8 mouse cellular contexts compared by ENCODE assay signal in the genomic region with DNA sequence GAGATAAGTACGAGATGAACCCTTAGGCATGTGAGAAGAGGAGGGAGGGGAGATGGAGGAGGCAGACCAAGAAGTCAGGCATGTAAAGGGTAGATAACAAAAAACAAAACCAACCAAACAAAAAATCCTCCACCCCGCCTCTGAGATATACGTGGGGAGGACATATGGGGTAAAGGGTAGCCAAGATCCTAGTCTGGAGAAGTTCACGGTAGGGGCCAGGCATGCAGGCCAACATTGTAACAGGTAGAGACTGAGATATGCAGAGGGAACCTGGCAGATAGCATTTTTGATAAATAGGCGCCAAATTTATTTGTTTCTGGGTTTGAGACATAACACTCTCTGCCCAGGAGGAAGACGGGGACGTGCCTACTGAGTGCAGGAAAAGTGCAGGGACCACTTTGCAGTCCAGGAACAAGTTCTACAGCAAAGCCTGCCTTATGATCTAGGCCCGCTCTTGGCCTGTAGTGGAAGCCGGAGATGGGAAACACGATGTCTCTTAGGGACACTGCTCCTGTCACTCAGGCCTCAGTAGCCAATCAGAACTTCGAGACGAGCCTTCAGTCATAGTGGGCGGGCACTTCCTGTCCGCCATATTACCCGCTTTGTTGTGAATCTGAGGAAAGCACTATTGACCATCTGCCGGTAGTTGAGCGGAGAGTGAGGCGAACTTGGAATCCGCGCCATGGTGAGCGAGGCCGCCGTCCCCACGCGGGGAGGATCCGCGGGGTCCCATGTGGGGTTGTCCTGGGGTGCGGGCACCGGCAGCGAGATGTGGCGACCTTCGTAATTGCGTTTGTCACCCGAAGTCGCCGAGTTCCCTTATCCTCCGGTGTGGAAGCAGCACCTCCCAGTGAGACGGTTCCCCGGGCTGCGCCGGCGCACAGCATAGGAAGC. TPM values are rescaled to one million over a fixed set of nuclear protein-coding genes. Genes with fewer than 3 reads are reported as not detected.
DNase-seq lines count a peak whose midpoint lies in the region; TF ChIP-seq lines count a peak whose summit lies in the region.
"Not testable (repeated sequence)": the region's sequence is repeated elsewhere in the genome, so short reads cannot be mapped to it uniquely, and the experiment has no call there.

A gene (plus strand): TSS at position 626 of the 894 bp plus-strand sequence.

- intact Hi-C loops in left cerebral cortex, adult 2 months (cut with DNase I): not testable (repeated sequence)

- not testable (repeated sequence) for H3K36me3 ChIP-seq in macrophage (ENCODE audit: inconsistent target)

- H3K79me2 ChIP-seq in macrophage (ENCODE audit: inconsistent target): not testable (repeated sequence)

- H3K4me3 ChIP-seq in cortical plate, adult 2 months (ENCODE audit: insufficient read depth, low read length): peak within 1 kb of the TSS; percentile 39
- peak within 1 kb of the TSS; percentile 54 for H3K4me3 ChIP-seq in left cerebral cortex, adult 2 months
- peak within 1 kb of the TSS; percentile 14; the same call in 1 of the 2 replicates for H3K4me3 ChIP-seq in macrophage (ENCODE audit: inconsistent target)

- TF ChIP-seq CTCF in cortical plate, adult 2 months (IDR thresholded peaks at IDR 0.05; ENCODE audit: extremely low read depth, insufficient read depth, low read length); left cerebral cortex, adult 2 months (IDR thresholded peaks at IDR 0.05): not testable (repeated sequence)

- H3K27ac ChIP-seq in cortical plate, adult 2 months (ENCODE audit: insufficient read depth, low read length); macrophage: not testable (repeated sequence)
- H3K27ac ChIP-seq in left cerebral cortex, adult 2 months: peak within 1 kb of the TSS; percentile 82

- H3K4me1 ChIP-seq in cortical plate, adult 2 months (ENCODE audit: control insufficient read depth, insufficient read depth, low read length): not testable (repeated sequence)

- TF ChIP-seq POLR2A in cortical plate, adult 2 months (IDR thresholded peaks at IDR 0.05; ENCODE audit: extremely low read depth, insufficient read depth, low read length): not testable (repeated sequence)

- DNase-seq in ZHBTc4 (ENCODE audit: low read depth, low spot score): peak; percentile 95
- peak; percentile 49 for DNase-seq in gastrocnemius, postnatal 10 days
- peak; percentile 42 for DNase-seq in hindlimb bud, embryonic 11.5 days (ENCODE audit: extremely low spot score, low read depth, low spot score)
- DNase-seq in left cerebral cortex, adult 2 months (ENCODE audit: extremely low spot score in 1 of 2, low spot score in 2 of 2): peak; percentile 68 to 74
- peak; percentile 74 to 83 for DNase-seq in right cerebral cortex, adult 2 months (ENCODE audit: low spot score in 2 of 2)
- DNase-seq in urinary bladder, postnatal 14 days (ENCODE audit: low spot score): peak; percentile 62

- WGBS in macrophage (ENCODE audit: missing documents): 42% methylated on average over 21 of the region's 42 CpGs

RNA-seq across cellular contexts. Expression of the gene that starts here (rescaled TPM):
- polyA plus RNA-seq in cortical plate, adult 2 months (2012; rRNA removed): 1.5 and 1.7 TPM in 2 replicates
- 1 to 10 TPM; 2.3 to 3.3 TPM for total RNA-seq in gastrocnemius, postnatal 10 days (2021)
- total RNA-seq in left cerebral cortex, adult 2 months (2021): 1 to 10 TPM; 7.4 to 8.8 TPM
- 1 to 10 TPM in 9 of 26 experiments, under 1 TPM in 11, not detected in 6; 0.36 to 2.1 (median 0.79) TPM for total RNA-seq in macrophage (2018; cell fraction: chromatin; rRNA removed)
- total RNA-seq in macrophage (2018; cell fraction: cytosol; rRNA removed): under 1 TPM; 0.12 to 0.89 (median 0.47) TPM
- total RNA-seq in macrophage (2018; cell fraction: nucleus; rRNA removed): 1 to 10 TPM in 6 of 26 experiments, under 1 TPM in 15, not detected in 5; 0.28 to 1.5 (median 0.66) TPM
- 0.35 to 0.70 TPM (median 0.36 TPM) in 3 replicates for polyA plus RNA-seq in macrophage (2018)

Comparison
In these comparisons a context has a peak if more than half of its experiments do, and no peak if none do; other contexts are left out.
1. DNase-seq: peak in every context shown above with its lines; median percentile 95 in ZHBTc4; 78 in right cerebral cortex, adult 2 months; 71 in left cerebral cortex, adult 2 months; 62 in urinary bladder, postnatal 14 days; 49 in gastrocnemius, postnatal 10 days; 42 in hindlimb bud, embryonic 11.5 days.